Mouse (Mus musculus): Measurements from ENCODE around the gene Tubgcp3. TPM values are rescaled to one million over a fixed set of nuclear protein-coding genes. Genes with fewer than 3 reads are reported as not detected.

Gene Tubgcp3
- polyA plus RNA-seq (2016; fragmentation: Nextera tagmentation; extraction: Ambion mirVana): 52.7 and 59.6 TPM in 2 replicates

- Histone ChIP-seq H3K4me3 (peak within 1 kb of the TSS; percentile 97), H3K36me3 (peaks cover 16% of the 10 kb centered on the region; the same call in 1 of the 2 replicates), H3K9me3 (replicated peaks) (no peaks in the 10 kb centered on the region), H3K4me1 (peaks cover 24% of the 10 kb centered on the region), H3K27ac (replicated peaks) (peak within 1 kb of the TSS; percentile 95), H3K27me3 (ENCODE audit: low read depth, poor library complexity, severe bottlenecking) (peaks cover 24% of the 10 kb centered on the region)
- peak; percentile 90 for DNase-seq (ENCODE audit: low spot score)
- 1% methylated on average over 65 of the region's 65 CpGs for WGBS
Observed at GRCm38 (mm10) chr8:12672056-12672881, at the start of gene Tubgcp3. Gene Tubgcp3, minus strand, starts transcription at chr8:12672248.

- DNase-seq (ENCODE audit: low spot score): no peak
- Histone ChIP-seq H3K27me3 (ENCODE audit: low read depth, poor library complexity, severe bottlenecking) (no peaks in the 10 kb centered on the region), H3K4me1 (peaks cover 32% of the 10 kb centered on the region), H3K9me3 (replicated peaks) (no peaks in the 10 kb centered on the region), H3K36me3 (no peaks in the 10 kb centered on the region), H3K27ac (replicated peaks) (no peak overlapping the region), H3K4me3 (no peak overlapping the region)
- WGBS: 66% methylated on average over 9 of the region's 9 CpGs
Observed at GRCm38 (mm10) chr8:12719091-12719490, 47.0 kb upstream of the Tubgcp3 start.

- Histone ChIP-seq H3K27ac (replicated peaks) (no peak overlapping the region), H3K4me3 (no peak overlapping the region), H3K9me3 (replicated peaks) (no peaks in the 10 kb centered on the region), H3K27me3 (ENCODE audit: low read depth, poor library complexity, severe bottlenecking) (no peaks in the 10 kb centered on the region), H3K36me3 (no peaks in the 10 kb centered on the region), H3K4me1 (peaks cover 29% of the 10 kb centered on the region)
- 90% methylated on average over 18 of the region's 18 CpGs for WGBS
- no peak for DNase-seq (ENCODE audit: low spot score)
Observed at GRCm38 (mm10) chr8:12715861-12716585, 44.0 kb upstream of the Tubgcp3 start.

- 89% methylated on average over 7 of the region's 7 CpGs for WGBS
- no peaks in the 10 kb centered on the region for H3K36me3 ChIP-seq
- no peak for DNase-seq (ENCODE audit: low spot score)
- H3K4me1 ChIP-seq: peaks cover 8% of the 10 kb centered on the region
- H3K27ac ChIP-seq (replicated peaks): no peak overlapping the region
- no peak overlapping the region for H3K4me3 ChIP-seq
- no peaks in the 10 kb centered on the region for H3K27me3 ChIP-seq (ENCODE audit: low read depth, poor library complexity, severe bottlenecking)
- H3K9me3 ChIP-seq (replicated peaks): no peaks in the 10 kb centered on the region
Observed at GRCm38 (mm10) chr8:12711623-12712022, 39.6 kb upstream of the Tubgcp3 start.

- no peaks in the 10 kb centered on the region for H3K36me3 ChIP-seq
- no peaks in the 10 kb centered on the region for H3K9me3 ChIP-seq (replicated peaks)
- no peak overlapping the region for H3K4me3 ChIP-seq
- H3K27me3 ChIP-seq (ENCODE audit: low read depth, poor library complexity, severe bottlenecking): no peaks in the 10 kb centered on the region
- DNase-seq (ENCODE audit: low spot score): no peak
- no peak overlapping the region for H3K27ac ChIP-seq (replicated peaks)
- no peaks in the 10 kb centered on the region for H3K4me1 ChIP-seq
- WGBS: 91% methylated on average over 4 of the region's 4 CpGs
Observed at GRCm38 (mm10) chr8:12703597-12703996, 31.5 kb upstream of the Tubgcp3 start.

GRCm38 (mm10) chr8:12702290-12702689 lies 30.2 kb upstream of the Tubgcp3 start:
- WGBS: 53% methylated on average over 8 of the region's 8 CpGs
- no peak overlapping the region for H3K4me3 ChIP-seq
- no peaks in the 10 kb centered on the region for H3K27me3 ChIP-seq (ENCODE audit: low read depth, poor library complexity, severe bottlenecking)
- no peak overlapping the region for H3K27ac ChIP-seq (replicated peaks)
- H3K36me3 ChIP-seq: no peaks in the 10 kb centered on the region
- no peaks in the 10 kb centered on the region for H3K4me1 ChIP-seq
- no peak for DNase-seq (ENCODE audit: low spot score)
- no peaks in the 10 kb centered on the region for H3K9me3 ChIP-seq (replicated peaks)

GRCm38 (mm10) chr8:12698660-12699277 lies 26.7 kb upstream of the Tubgcp3 start:
- no peak overlapping the region for H3K4me3 ChIP-seq
- H3K27me3 ChIP-seq (ENCODE audit: low read depth, poor library complexity, severe bottlenecking): no peaks in the 10 kb centered on the region
- H3K27ac ChIP-seq (replicated peaks): no peak overlapping the region
- no peaks in the 10 kb centered on the region for H3K9me3 ChIP-seq (replicated peaks)
- H3K4me1 ChIP-seq: no peaks in the 10 kb centered on the region
- 65% methylated on average over 3 of the region's 3 CpGs for WGBS
- DNase-seq (ENCODE audit: low spot score): no peak
- no peaks in the 10 kb centered on the region for H3K36me3 ChIP-seq

GRCm38 (mm10) chr8:12688851-12689250 lies 16.8 kb upstream of the Tubgcp3 start:
- no peak overlapping the region for H3K4me3 ChIP-seq
- H3K4me1 ChIP-seq: peaks cover 2% of the 10 kb centered on the region
- H3K9me3 ChIP-seq (replicated peaks): no peaks in the 10 kb centered on the region
- H3K27ac ChIP-seq (replicated peaks): no peak overlapping the region
- DNase-seq (ENCODE audit: low spot score): no peak
- no peaks in the 10 kb centered on the region for H3K36me3 ChIP-seq
- H3K27me3 ChIP-seq (ENCODE audit: low read depth, poor library complexity, severe bottlenecking): no peaks in the 10 kb centered on the region
- 59% methylated on average over 7 of the region's 7 CpGs for WGBS

GRCm38 (mm10) chr8:12677529-12677928 lies 5.5 kb upstream of the Tubgcp3 start:
- Histone ChIP-seq H3K4me1 (peaks cover 5% of the 10 kb centered on the region), H3K9me3 (replicated peaks) (no peaks in the 10 kb centered on the region), H3K27me3 (ENCODE audit: low read depth, poor library complexity, severe bottlenecking) (peaks cover 34% of the 10 kb centered on the region), H3K4me3 (no peak overlapping the region), H3K27ac (replicated peaks) (no peak overlapping the region), H3K36me3 (no peaks in the 10 kb centered on the region)
- WGBS: 5% methylated on average over 7 of the region's 7 CpGs
- DNase-seq (ENCODE audit: low spot score): peak; percentile 75

GRCm38 (mm10) chr8:12671473-12672055 lies 484 bp downstream of the Tubgcp3 start:
- Histone ChIP-seq H3K4me3 (peak overlapping the region; percentile 97), H3K27ac (replicated peaks) (peak overlapping the region; percentile 95), H3K9me3 (replicated peaks) (no peaks in the 10 kb centered on the region), H3K4me1 (peaks cover 24% of the 10 kb centered on the region), H3K27me3 (ENCODE audit: low read depth, poor library complexity, severe bottlenecking) (peaks cover 22% of the 10 kb centered on the region), H3K36me3 (peaks cover 21% of the 10 kb centered on the region; the same call in 1 of the 2 replicates)
- DNase-seq (ENCODE audit: low spot score): no peak
- under 1% methylated on average over 38 of the region's 38 CpGs for WGBS

- Histone ChIP-seq H3K4me1 (peaks cover 24% of the 10 kb centered on the region), H3K27me3 (ENCODE audit: low read depth, poor library complexity, severe bottlenecking) (peaks cover 17% of the 10 kb centered on the region), H3K9me3 (replicated peaks) (no peaks in the 10 kb centered on the region), H3K27ac (replicated peaks) (no peak overlapping the region), H3K4me3 (peak overlapping the region; percentile 97), H3K36me3 (peaks cover 26% of the 10 kb centered on the region)
- WGBS: 44% methylated on average over 6 of the region's 6 CpGs
- DNase-seq (ENCODE audit: low spot score): no peak
Observed at GRCm38 (mm10) chr8:12670965-12671364, 1.1 kb downstream of the Tubgcp3 start.

GRCm38 (mm10) chr8:12668832-12669231 lies 3.2 kb downstream of the Tubgcp3 start:
- 92% methylated on average over 6 of the region's 6 CpGs for WGBS
- Histone ChIP-seq H3K4me1 (peaks cover 24% of the 10 kb centered on the region), H3K4me3 (no peak overlapping the region), H3K36me3 (peaks cover 28% of the 10 kb centered on the region), H3K9me3 (replicated peaks) (no peaks in the 10 kb centered on the region), H3K27me3 (ENCODE audit: low read depth, poor library complexity, severe bottlenecking) (peaks cover 7% of the 10 kb centered on the region; the same call in 1 of the 2 replicates), H3K27ac (replicated peaks) (no peak overlapping the region)
- no peak for DNase-seq (ENCODE audit: low spot score)

Data from midbrain, embryonic 10.5 days (tissue).